ENCODE assay signal across 8 mouse cellular contexts in genomic region chr5:24337366-24337765, GRCm38 (mm10). TPM values are rescaled to one million over a fixed set of nuclear protein-coding genes. Genes with fewer than 3 reads are reported as not detected.
DNase-seq lines count a peak whose midpoint lies in the region; ATAC-seq and TF ChIP-seq lines count a peak whose summit lies in the region.

No protein-coding gene starts in this region.

- no peak overlapping the region for H3K4me3 ChIP-seq in kidney, adult 2 months (ENCODE audit: insufficient read depth, low read depth, low read length)
- H3K4me3 ChIP-seq in heart, embryonic 15.5 days = no peak overlapping the region

- peak overlapping the region; percentile 13; the same call in 1 of the 2 replicates for H3K9ac ChIP-seq in heart, embryonic 15.5 days

- DNase-seq in kidney, adult 2 months = peak; percentile 55
- no peak for DNase-seq in kidney, adult 8-10 months
- no peak for DNase-seq in brain, embryonic 14.5 days (ENCODE audit: low read depth)
- peak; percentile 53 to 65 for DNase-seq in kidney, postnatal 4 days
- no peak for DNase-seq in gastrocnemius, adult 18-20 months (ENCODE audit: low spot score)
- DNase-seq in gastrocnemius, postnatal 10 days = no peak

- no peaks in the 10 kb centered on the region for H3K4me1 ChIP-seq in kidney, adult 2 months (ENCODE audit: control insufficient read depth, insufficient read depth, low read length)
- peaks cover 80% of the 10 kb centered on the region for H3K4me1 ChIP-seq in heart, embryonic 15.5 days (replicated peaks)

- no peaks in the 10 kb centered on the region for H3K27me3 ChIP-seq in kidney, adult 2 months (replicated peaks; ENCODE audit: control insufficient read depth, insufficient read depth, low read length)
- H3K27me3 ChIP-seq in heart, embryonic 15.5 days = no peaks in the 10 kb centered on the region

- peak overlapping the region; percentile 39 for H3K4me2 ChIP-seq in heart, embryonic 15.5 days

- no peak for TF ChIP-seq POLR2A in kidney, adult 2 months (IDR thresholded peaks at IDR 0.05; ENCODE audit: low read depth, low read length)
- no peak for TF ChIP-seq POLR2A in brain, embryonic 14.5 days (IDR thresholded peaks at IDR 0.05; ENCODE audit: borderline replicate concordance, extremely low read depth, insufficient read depth, insufficient read length, poor library complexity, severe bottlenecking)

- ATAC-seq in heart, embryonic 15.5 days (replicated peaks; ENCODE audit: insufficient number of reproducible peaks, insufficient read depth, low FRiP score, low read depth) = peak; percentile 88
- no peak for ATAC-seq in frontal cortex, adult (ENCODE audit: low TSS enrichment)

- H3K27ac ChIP-seq in kidney, adult 2 months (ENCODE audit: insufficient read depth, low read depth, low read length) = no peak overlapping the region
- peak overlapping the region; percentile 86 for H3K27ac ChIP-seq in heart, embryonic 15.5 days

- H3K36me3 ChIP-seq in kidney, adult 2 months (ENCODE audit: control insufficient read depth, insufficient read depth, low read length) = no peaks in the 10 kb centered on the region
- peaks cover 5% of the 10 kb centered on the region; the same call in 1 of the 2 replicates for H3K36me3 ChIP-seq in heart, embryonic 15.5 days

- H3K9me3 ChIP-seq in heart, embryonic 15.5 days (replicated peaks) = no peaks in the 10 kb centered on the region

- WGBS in kidney, adult 2 months = 25% methylated on average over 9 of the region's 9 CpGs
- WGBS in heart, embryonic 15.5 days = 5% methylated on average over 9 of the region's 9 CpGs

- no peak for TF ChIP-seq CTCF in kidney, adult 2 months (conservative IDR thresholded peaks at IDR 0.05; ENCODE audit: insufficient read depth, insufficient read length, low read depth, low read length)
- TF ChIP-seq CTCF in brain, embryonic 14.5 days (IDR thresholded peaks at IDR 0.05; ENCODE audit: borderline replicate concordance, extremely low read depth, insufficient read depth, insufficient read length) = 0 out of 2 replicates have a peak, but pooled peaks have one; percentile 14

RNA-seq across cellular contexts. Expression of gene Kcnh2, which starts 14.0 kb away (rescaled TPM):
- 3.1 and 5.5 TPM in 2 replicates for polyA plus RNA-seq in kidney, adult 2 months (2012; rRNA removed)
- 58.9 and 61.1 TPM in 2 replicates for polyA plus RNA-seq in brain, embryonic 14.5 days (2012; rRNA removed)
- 21.0 and 27.2 TPM in 2 replicates for polyA plus RNA-seq in heart, embryonic 15.5 days (2015; fragmentation: Nextera tagmentation; extraction: Ambion mirVana)
- 1 to 10 TPM; 1.1 to 1.5 TPM for total RNA-seq in gastrocnemius, adult 18-20 months (2021)
- 10 to 100 TPM in 1 of 2 experiments, 1 to 10 TPM in 1; 5.4 to 10.8 TPM for total RNA-seq in gastrocnemius, postnatal 10 days (2021)

RNA-seq across cellular contexts. Expression of gene Nos3, which starts 27.2 kb away (rescaled TPM):
- 11.4 and 12.4 TPM in 2 replicates for polyA plus RNA-seq in kidney, adult 2 months (2012; rRNA removed)
- polyA plus RNA-seq in brain, embryonic 14.5 days (2012; rRNA removed) = 9.6 and 11.1 TPM in 2 replicates
- 27.9 and 30.6 TPM in 2 replicates for polyA plus RNA-seq in heart, embryonic 15.5 days (2015; fragmentation: Nextera tagmentation; extraction: Ambion mirVana)
- total RNA-seq in gastrocnemius, adult 18-20 months (2021) = 1 to 10 TPM; 4.3 to 8.1 TPM
- total RNA-seq in gastrocnemius, postnatal 10 days (2021) = 10 to 100 TPM in 1 of 2 experiments, 1 to 10 TPM in 1; 7.7 to 11.2 TPM

RNA-seq across cellular contexts. Expression of gene Atg9b, which starts 54.6 kb away (rescaled TPM):
- polyA plus RNA-seq in kidney, adult 2 months (2012; rRNA removed) = 0.76 and 0.89 TPM in 2 replicates
- polyA plus RNA-seq in brain, embryonic 14.5 days (2012; rRNA removed) = 1.5 and 1.7 TPM in 2 replicates
- 0.81 and 1.6 TPM in 2 replicates for polyA plus RNA-seq in heart, embryonic 15.5 days (2015; fragmentation: Nextera tagmentation; extraction: Ambion mirVana)
- total RNA-seq in gastrocnemius, adult 18-20 months (2021) = under 1 TPM; 0.16 to 0.19 TPM
- under 1 TPM; 0.23 to 0.26 TPM for total RNA-seq in gastrocnemius, postnatal 10 days (2021)

RNA-seq across cellular contexts. Expression of gene Abcb8, which starts 56.1 kb away (rescaled TPM):
- 112 and 117 TPM in 2 replicates for polyA plus RNA-seq in kidney, adult 2 months (2012; rRNA removed)
- 51.0 and 64.7 TPM in 2 replicates for polyA plus RNA-seq in brain, embryonic 14.5 days (2012; rRNA removed)
- polyA plus RNA-seq in heart, embryonic 15.5 days (2015; fragmentation: Nextera tagmentation; extraction: Ambion mirVana) = 54.4 and 70.1 TPM in 2 replicates
- 10 to 100 TPM; 30.4 to 40.3 TPM for total RNA-seq in gastrocnemius, adult 18-20 months (2021)
- 10 to 100 TPM; 35.9 to 45.5 TPM for total RNA-seq in gastrocnemius, postnatal 10 days (2021)

Comparison
In these comparisons a context has a peak if more than half of its experiments do, and no peak if none do; other contexts are left out.
1. DNase-seq: peak in kidney, adult 2 months (single experiment) and kidney, postnatal 4 days (2 of 2); none in kidney, adult 8-10 months (0 of 2), brain, embryonic 14.5 days (single experiment), gastrocnemius, adult 18-20 months (single experiment) and gastrocnemius, postnatal 10 days (single experiment).